Mouse (Mus musculus) urinary bladder, postnatal 0 days (tissue): ENCODE measurements around the gene Flnb. TPM values are rescaled to one million over a fixed set of nuclear protein-coding genes. Genes with fewer than 3 reads are reported as not detected.

ENCODE experiments used
- polyA plus RNA-seq: library from polyadenylated mRNA; unstranded; fragments of >200 nt; fragmentation: Nextera tagmentation; extraction: Ambion mirVana; gene quantifications from 2 replicates; pipeline ENCODE4 v1.2.1, GENCODE M21; 2015

The Flnb gene
- polyA plus RNA-seq = 17.0 and 17.8 TPM in 2 replicates

GRCm38 (mm10) chr14:7817770-7818462 is at the start of gene Flnb:
Gene Flnb (plus strand): TSS chr14:7817957.

GRCm38 (mm10) chr14:7791532-7792159 is 26.1 kb upstream of the Flnb start, which contains the start of gene Gm26661:
Gene Gm26661 (plus strand): TSS chr14:7791587.

GRCm38 (mm10) chr14:7957049-7957448 is 139.3 kb downstream of the Flnb start, which contains the start of gene Gm45521:
Gene Gm45521 (plus strand): TSS chr14:7957288.

GRCm38 (mm10) chr14:7994271-7994767 is 176.6 kb downstream of the Flnb start, which contains the start of gene Dnase1l3:
Gene Dnase1l3 (minus strand): TSS chr14:7994573.

Other genes with a start within 250 kb of the Flnb start
- gene Gm3558, start 249.4 kb upstream of the Flnb start, polyA plus RNA-seq = 0.43 and 0.48 TPM in 2 replicates
- not detected in 2 replicates for gene Gm10338, start 222.4 kb upstream of the Flnb start, polyA plus RNA-seq
- gene Gm10128, start 174.0 kb upstream of the Flnb start, polyA plus RNA-seq = not detected in 2 replicates
- gene Gm26661, start 26.4 kb upstream of the Flnb start, polyA plus RNA-seq = not detected in 2 replicates
- not detected in 2 replicates for gene Gm45521, start 139.3 kb downstream of the Flnb start, polyA plus RNA-seq
- 1.2 TPM in 2 replicates for gene Dnase1l3, start 176.6 kb downstream of the Flnb start, polyA plus RNA-seq
- 15.3 and 18.1 TPM in 2 replicates for gene Abhd6, start 184.9 kb downstream of the Flnb start, polyA plus RNA-seq